In the genomic region with DNA sequence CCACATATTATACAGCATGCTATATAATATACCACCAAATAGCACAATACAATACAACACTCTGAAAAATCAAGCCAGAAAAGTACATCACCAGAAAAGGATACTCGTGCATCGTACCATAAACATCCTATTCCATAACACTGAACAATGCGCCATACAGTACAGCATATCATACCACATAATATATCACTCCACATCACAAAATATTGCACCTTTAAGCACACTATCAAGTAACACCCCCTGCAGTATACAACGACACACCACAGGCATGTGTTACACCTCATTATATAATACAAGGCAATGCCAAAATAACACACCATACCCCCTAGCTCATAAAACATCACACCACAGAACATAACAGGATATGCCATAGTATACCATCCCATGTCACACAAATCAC, we compare ENCODE assay signal across 21 mouse cellular contexts.
DNase-seq lines count a peak whose midpoint lies in the region; ATAC-seq and TF ChIP-seq lines count a peak whose summit lies in the region.
"Had no signal": no experiment of that assay in that cellular context is flagged by ENCODE, and none has a peak within 500 bp of the region (broad histone marks: within the 10 kb centered on the region; RNA-seq: fewer than 3 reads in every experiment).

No protein-coding gene starts in this region.

- H3K27me3 ChIP-seq in lung, embryonic 14.5 days (ENCODE audit: insufficient read depth, low read length) = no peaks in the 10 kb centered on the region
- no peaks in the 10 kb centered on the region for H3K27me3 ChIP-seq in lung, embryonic 16.5 days (ENCODE audit: control insufficient read depth, insufficient read depth, low read depth, low read length)
- H3K27me3 ChIP-seq: embryonic facial prominence, embryonic 13.5 days; embryonic facial prominence, embryonic 15.5 days; forebrain, embryonic 12.5 days had no signal

- no peak overlapping the region for H3K4me2 ChIP-seq in lung, embryonic 14.5 days
- H3K4me2 ChIP-seq in lung, embryonic 16.5 days (ENCODE audit: low read depth, low read length) = no peak overlapping the region
- H3K4me2 ChIP-seq: embryonic facial prominence, embryonic 13.5 days; embryonic facial prominence, embryonic 15.5 days; forebrain, embryonic 12.5 days had no signal

- no peaks in the 10 kb centered on the region for H3K9me3 ChIP-seq in lung, embryonic 14.5 days (ENCODE audit: low read depth, low read length)
- H3K9me3 ChIP-seq in lung, embryonic 16.5 days (ENCODE audit: control insufficient read depth, low read length) = no peaks in the 10 kb centered on the region
- H3K9me3 ChIP-seq: embryonic facial prominence, embryonic 13.5 days; embryonic facial prominence, embryonic 15.5 days; forebrain, embryonic 10.5 days; forebrain, embryonic 12.5 days had no signal

- 53% methylated on average over 4 of the region's 4 CpGs for WGBS in lung, embryonic 14.5 days
- 51% methylated on average over 4 of the region's 4 CpGs for WGBS in lung, embryonic 16.5 days

- no peak overlapping the region for H3K27ac ChIP-seq in lung, embryonic 14.5 days (ENCODE audit: low read depth)
- no peak overlapping the region for H3K27ac ChIP-seq in lung, embryonic 16.5 days (ENCODE audit: low read length)
- H3K27ac ChIP-seq: embryonic facial prominence, embryonic 13.5 days; embryonic facial prominence, embryonic 15.5 days; forebrain, embryonic 10.5 days; forebrain, embryonic 12.5 days had no signal

- H3K4me3 ChIP-seq in lung, embryonic 14.5 days (ENCODE audit: low read depth, low read length) = no peak overlapping the region
- no peak overlapping the region for H3K4me3 ChIP-seq in lung, embryonic 16.5 days (ENCODE audit: low read length)
- H3K4me3 ChIP-seq: embryonic facial prominence, embryonic 13.5 days; embryonic facial prominence, embryonic 15.5 days; erythroblast, embryonic 14.5 days; forebrain, embryonic 10.5 days; forebrain, embryonic 12.5 days had no signal

- H3K9ac ChIP-seq in lung, embryonic 14.5 days = no peak overlapping the region
- H3K9ac ChIP-seq in lung, embryonic 16.5 days (ENCODE audit: low read length) = no peak overlapping the region
- H3K9ac ChIP-seq: embryonic facial prominence, embryonic 13.5 days; embryonic facial prominence, embryonic 15.5 days; forebrain, embryonic 12.5 days had no signal

- no peaks in the 10 kb centered on the region for H3K4me1 ChIP-seq in lung, embryonic 14.5 days (ENCODE audit: insufficient read depth)
- H3K4me1 ChIP-seq in lung, embryonic 16.5 days (replicated peaks; ENCODE audit: control insufficient read depth, insufficient read depth, low read length) = no peaks in the 10 kb centered on the region
- H3K4me1 ChIP-seq: embryonic facial prominence, embryonic 13.5 days; embryonic facial prominence, embryonic 15.5 days; forebrain, embryonic 12.5 days had no signal

- peak; percentile 20 for DNase-seq in lung, embryonic 14.5 days
- DNase-seq in lung, postnatal 4 days = no peak
- no peak for DNase-seq in lung, postnatal 36 days
- DNase-seq: adrenal gland, adult 2 months; adrenal gland, postnatal 10 days; adrenal gland, postnatal 25 days; cerebellum, adult 11 months; cerebellum, adult 18-20 months; cerebellum, adult 8-10 months; cerebellum, adult 9-11 months; cerebellum, postnatal 14 days; cerebellum, postnatal 36 days; embryo, embryonic 11 days had no signal

- peak; percentile 78 for ATAC-seq in lung, embryonic 14.5 days (ENCODE audit: insufficient read depth)
- 0 out of 2 replicates have a peak, but pooled peaks have one; percentile 28 for ATAC-seq in lung, embryonic 16.5 days (ENCODE audit: low read depth)
- ATAC-seq: forebrain, embryonic 14.5 days; forebrain, embryonic 16.5 days had no signal

- no peaks in the 10 kb centered on the region for H3K36me3 ChIP-seq in lung, embryonic 14.5 days (ENCODE audit: insufficient read depth)
- H3K36me3 ChIP-seq in lung, embryonic 16.5 days (ENCODE audit: control insufficient read depth, insufficient read depth, low read length) = no peaks in the 10 kb centered on the region
- H3K36me3 ChIP-seq: embryonic facial prominence, embryonic 13.5 days; embryonic facial prominence, embryonic 15.5 days; forebrain, embryonic 10.5 days; forebrain, embryonic 12.5 days had no signal

- no peak for TF ChIP-seq CTCF in lung, embryonic 14.5 days (IDR thresholded peaks at IDR 0.05; ENCODE audit: low read depth)
